Mouse (Mus musculus): ENCODE results near the gene Tceal6. TPM values are rescaled to one million over a fixed set of nuclear protein-coding genes. Genes with fewer than 3 reads are reported as not detected.
"Not testable (repeated sequence)": the region's sequence is repeated elsewhere in the genome, so short reads cannot be mapped to it uniquely, and the experiment has no call there.

The Tceal6 gene
- 1.1 and 2.0 TPM in 2 replicates for polyA plus RNA-seq (2015; fragmentation: Nextera tagmentation; extraction: Ambion mirVana)

DNA sequence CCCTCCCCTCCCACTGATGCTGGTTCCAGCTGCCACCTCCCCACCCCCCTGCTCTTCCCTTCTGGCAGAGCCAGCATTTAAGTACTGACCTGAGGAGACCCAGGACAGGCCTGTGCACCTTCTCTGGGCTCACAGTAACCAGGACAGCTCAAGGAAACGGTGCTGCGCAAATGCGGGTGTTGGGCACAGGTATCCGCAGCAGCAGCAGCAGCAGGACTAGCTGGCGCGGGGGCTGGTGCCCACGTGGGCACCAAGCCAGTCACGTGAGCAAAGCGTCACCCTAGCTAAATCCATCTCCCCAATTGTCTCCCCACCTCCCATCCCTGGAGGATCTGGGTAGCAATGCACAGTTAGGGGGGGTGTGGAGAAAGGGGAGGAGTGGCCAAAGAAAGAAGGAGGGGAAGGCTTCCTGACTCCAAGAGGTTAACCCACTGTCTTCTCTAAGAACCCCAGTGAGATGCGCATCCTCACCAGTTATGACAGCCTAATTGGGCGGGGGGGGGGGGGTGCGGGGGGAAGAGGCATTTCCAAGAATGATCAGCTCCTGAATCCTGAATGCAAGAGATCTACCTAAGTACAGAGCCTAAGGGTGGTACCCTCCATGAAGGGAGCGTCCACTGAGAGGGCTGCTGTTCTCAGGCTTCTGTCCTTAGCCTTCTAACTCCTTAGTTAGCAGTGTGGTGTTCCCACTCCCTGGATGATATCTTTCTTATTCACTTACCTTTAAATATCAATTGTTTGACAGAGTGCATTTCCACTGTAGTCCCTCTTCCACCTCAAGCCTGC is at the start of gene Tceal6:
Gene Tceal6, minus strand, starts transcription at position 252 of the 786 bp plus-strand sequence.
- Histone ChIP-seq H3K36me3 (no peaks in the 10 kb centered on the region), H3K9me3 (no peaks in the 10 kb centered on the region), H3K27me3 (peaks cover 6% of the 10 kb centered on the region; the same call in 1 of the 2 replicates), H3K4me3 (peak within 1 kb of the TSS; percentile 14), H3K4me2 (peak within 1 kb of the TSS; percentile 49), H3K4me1 (no peaks in the 10 kb centered on the region), H3K27ac (no peak within 1 kb of the TSS), H3K9ac (no peak within 1 kb of the TSS)
- 23% methylated on average over 12 of the region's 13 CpGs for WGBS
- no peak; the same call in 1 of the 2 replicates for ATAC-seq (ENCODE audit: borderline replicate concordance, extremely low read depth, low FRiP score, low TSS enrichment)

GRCm38 (mm10) chrX:135209773-135210435 is 583 bp downstream of the Tceal6 start:
- Histone ChIP-seq H3K4me3 (peak overlapping the region; percentile 14), H3K4me2 (peak overlapping the region; percentile 49)
- not testable (repeated sequence) for H3K27me3 ChIP-seq, H3K9me3 ChIP-seq, H3K27ac ChIP-seq, H3K9ac ChIP-seq, H3K36me3 ChIP-seq, H3K4me1 ChIP-seq
- WGBS, result 22% methylated on average over 21 of the region's 21 CpGs
- 0 out of 2 replicates have a peak, but pooled peaks have one; percentile 46 for ATAC-seq (ENCODE audit: borderline replicate concordance, extremely low read depth, low FRiP score, low TSS enrichment)

- H3K36me3 ChIP-seq; H3K27me3 ChIP-seq; ATAC-seq (ENCODE audit: borderline replicate concordance, extremely low read depth, low FRiP score, low TSS enrichment); H3K4me2 ChIP-seq; H3K9me3 ChIP-seq; H3K27ac ChIP-seq; H3K4me3 ChIP-seq; H3K4me1 ChIP-seq; H3K9ac ChIP-seq: not testable (repeated sequence)
- no CpG with 5 or more reads among the region's 6 CpGs for WGBS
Observed at GRCm38 (mm10) chrX:135189924-135190323, 20.6 kb downstream of the Tceal6 start.

DNA sequence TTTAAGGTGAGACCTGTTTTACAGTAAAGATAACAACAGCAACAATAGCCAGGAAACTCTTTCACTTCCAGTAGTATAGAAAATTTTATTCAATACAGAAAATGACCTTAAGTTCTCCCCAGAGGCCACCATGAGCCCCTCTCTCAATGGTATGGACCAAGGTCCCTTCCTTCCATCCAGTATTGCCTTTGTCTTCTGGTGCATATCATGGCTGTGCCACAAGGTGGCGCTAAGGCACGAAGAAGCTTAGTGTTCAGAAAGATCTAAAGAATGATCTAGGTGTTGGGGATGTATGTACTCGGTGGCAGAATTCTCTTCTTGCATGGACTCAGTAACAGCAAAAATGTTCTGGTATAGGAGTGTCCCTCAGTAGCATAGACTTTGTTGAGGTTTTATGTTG is 21.8 kb downstream of the Tceal6 start:
- WGBS, result no CpG with 5 or more reads among the region's 3 CpGs

GRCm38 (mm10) chrX:135177532-135177931 is 33.0 kb downstream of the Tceal6 start, which contains the start of gene Gm15023:
Gene Gm15023 (minus strand): TSS chrX:135177632.
- not testable (repeated sequence) for H3K9ac ChIP-seq; ATAC-seq (ENCODE audit: borderline replicate concordance, extremely low read depth, low FRiP score, low TSS enrichment)
- 98% methylated on average over 4 of the region's 14 CpGs for whole genome bisulfite sequencing

More for the DNA sequence above, 21.8 kb downstream of the Tceal6 start:
- not testable (repeated sequence) for ATAC-seq (ENCODE audit: borderline replicate concordance, extremely low read depth, low FRiP score, low TSS enrichment); H3K4me2 ChIP-seq; H3K27ac ChIP-seq; H3K36me3 ChIP-seq; H3K9me3 ChIP-seq; H3K4me1 ChIP-seq; H3K27me3 ChIP-seq; H3K9ac ChIP-seq; H3K4me3 ChIP-seq

More at GRCm38 (mm10) chrX:135177532-135177931, 33.0 kb downstream of the Tceal6 start, which contains the start of gene Gm15023:
- H3K4me1 ChIP-seq, H3K4me3 ChIP-seq, H3K27ac ChIP-seq, H3K9me3 ChIP-seq, H3K27me3 ChIP-seq, H3K36me3 ChIP-seq, H3K4me2 ChIP-seq: not testable (repeated sequence)

Other genes starting within 250 kb of the Tceal6 start
- 0.47 and 0.93 TPM in 2 replicates for gene Nxf2, start 245.9 kb downstream of the Tceal6 start, polyA plus RNA-seq (2015; fragmentation: Nextera tagmentation; extraction: Ambion mirVana)
- gene Zmat1, start 201.5 kb downstream of the Tceal6 start, polyA plus RNA-seq (2015; fragmentation: Nextera tagmentation; extraction: Ambion mirVana), result 5.4 and 5.5 TPM in 2 replicates
- not detected in 2 replicates for gene Gm15023, start 33.1 kb downstream of the Tceal6 start, polyA plus RNA-seq (2015; fragmentation: Nextera tagmentation; extraction: Ambion mirVana)
- not detected in 2 replicates for gene Pramel3, start 91.6 kb upstream of the Tceal6 start, polyA plus RNA-seq (2015; fragmentation: Nextera tagmentation; extraction: Ambion mirVana)
- gene Gm5128, start 162.6 kb upstream of the Tceal6 start, polyA plus RNA-seq (2015; fragmentation: Nextera tagmentation; extraction: Ambion mirVana), result not detected in 2 replicates
- gene Gm7903, start 223.1 kb upstream of the Tceal6 start, polyA plus RNA-seq (2015; fragmentation: Nextera tagmentation; extraction: Ambion mirVana), result not detected in 2 replicates